Mouse (Mus musculus): ENCODE measurements around the gene Bub3. TPM values are rescaled to one million over a fixed set of nuclear protein-coding genes. Genes with fewer than 3 reads are reported as not detected.

The Bub3 gene
- polyA plus RNA-seq, 1 experiment from 2014 or later: 148 TPM

Other genes with a start within 250 kb of the Bub3 start
- gene Cuzd1, start 237.9 kb upstream of the Bub3 start, polyA plus RNA-seq (2014; fragmentation: Nextera tagmentation; extraction: Ambion mirVana): 0.64 and 1.1 TPM in 2 replicates
- not detected in 2 replicates for gene Fam24b, start 230.7 kb upstream of the Bub3 start, polyA plus RNA-seq (2014; fragmentation: Nextera tagmentation; extraction: Ambion mirVana)
- not detected in 2 replicates for gene Fam24a, start 226.4 kb upstream of the Bub3 start, polyA plus RNA-seq (2014; fragmentation: Nextera tagmentation; extraction: Ambion mirVana)
- gene 2310057M21Rik, start 197.5 kb upstream of the Bub3 start, polyA plus RNA-seq (2014; fragmentation: Nextera tagmentation; extraction: Ambion mirVana): 18.5 and 25.9 TPM in 2 replicates
- gene Pstk, start 189.1 kb upstream of the Bub3 start, polyA plus RNA-seq (2014; fragmentation: Nextera tagmentation; extraction: Ambion mirVana): 74.5 and 94.3 TPM in 2 replicates
- gene Ikzf5, start 149.7 kb upstream of the Bub3 start, polyA plus RNA-seq (2014; fragmentation: Nextera tagmentation; extraction: Ambion mirVana): 15.1 TPM in 2 replicates
- 76.5 and 87.5 TPM in 2 replicates for gene Acadsb, start 149.6 kb upstream of the Bub3 start, polyA plus RNA-seq (2014; fragmentation: Nextera tagmentation; extraction: Ambion mirVana)
- not detected in 2 replicates for gene Hmx3, start 17.4 kb upstream of the Bub3 start, polyA plus RNA-seq (2014; fragmentation: Nextera tagmentation; extraction: Ambion mirVana)
- not detected in 2 replicates for gene Hmx2, start 11.4 kb upstream of the Bub3 start, polyA plus RNA-seq (2014; fragmentation: Nextera tagmentation; extraction: Ambion mirVana)

Measured in heart, embryonic 11.5 days (tissue).